Mouse (Mus musculus) ES-Bruce4 (cell line): ENCODE measurements around the gene Cep78.

Source experiments
- CTCF ChIP-seq: IDR thresholded peaks from one replicate; pipeline ENCODE4 v1.8.1; 2011; ENCODE audit warnings: low read depth, low read length
- POLR2A ChIP-seq: IDR thresholded peaks from one replicate; pipeline ENCODE4 v1.8.1; 2011; ENCODE audit warnings: low read length; ENCODE audit not compliant: insufficient read depth

DNA sequence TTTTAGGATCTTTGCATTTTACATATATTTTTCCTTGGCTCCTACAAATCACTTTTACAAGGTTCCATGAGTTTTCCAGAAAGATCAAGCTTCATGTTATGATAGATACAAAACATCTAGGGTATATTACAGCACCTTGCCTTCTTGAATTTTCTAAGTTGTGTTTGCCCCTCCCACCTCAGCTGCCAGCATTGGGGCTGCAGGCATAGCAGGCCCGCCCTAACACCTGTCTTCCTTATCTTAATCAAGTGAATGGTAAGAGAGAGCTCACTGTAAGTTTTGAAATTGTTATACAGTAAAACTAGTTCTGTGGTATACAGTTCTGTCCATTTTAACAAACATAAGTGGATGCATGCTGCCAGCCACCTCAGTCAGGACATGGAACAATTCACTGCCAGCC lies 35.9 kb downstream of the Cep78 start:
- TF ChIP-seq CTCF, result no peak
- no peak for TF ChIP-seq POLR2A
